Mouse (Mus musculus): ENCODE measurements around the gene Slc25a17.

Gene Slc25a17

DNA sequence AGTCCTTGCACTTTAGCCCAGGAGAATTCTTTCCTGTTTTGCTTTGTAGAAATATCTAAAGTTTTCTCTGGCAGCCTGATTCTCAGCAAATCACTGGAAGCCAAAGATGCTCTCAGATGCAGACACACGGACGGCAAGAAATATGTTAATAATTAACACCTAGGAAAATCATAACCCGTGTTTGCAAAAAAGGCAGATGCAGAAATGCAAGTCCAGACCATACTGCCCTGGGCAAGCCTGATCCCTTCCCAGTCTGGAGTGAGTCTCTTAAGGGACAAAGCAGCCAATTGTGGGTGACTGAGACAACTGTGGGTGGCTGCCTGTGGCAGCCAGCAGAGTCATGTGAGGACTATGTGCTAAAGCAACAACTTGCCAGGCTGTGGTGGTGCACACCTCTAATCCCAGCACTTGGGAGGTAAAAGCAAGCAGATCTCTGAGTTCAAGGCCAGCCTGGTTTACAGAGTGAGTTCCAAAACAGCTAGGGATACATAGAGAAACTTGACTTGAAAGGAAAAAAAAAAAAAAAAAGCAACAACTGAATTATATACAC is 60.0 kb downstream of the Slc25a17 start:
- DNase-seq, result peak; percentile 23 to 24

- DNase-seq, result no peak
These were observed 61.1 kb downstream of the Slc25a17 start for GRCm38 (mm10) chr15:81299549-81299948.

DNA sequence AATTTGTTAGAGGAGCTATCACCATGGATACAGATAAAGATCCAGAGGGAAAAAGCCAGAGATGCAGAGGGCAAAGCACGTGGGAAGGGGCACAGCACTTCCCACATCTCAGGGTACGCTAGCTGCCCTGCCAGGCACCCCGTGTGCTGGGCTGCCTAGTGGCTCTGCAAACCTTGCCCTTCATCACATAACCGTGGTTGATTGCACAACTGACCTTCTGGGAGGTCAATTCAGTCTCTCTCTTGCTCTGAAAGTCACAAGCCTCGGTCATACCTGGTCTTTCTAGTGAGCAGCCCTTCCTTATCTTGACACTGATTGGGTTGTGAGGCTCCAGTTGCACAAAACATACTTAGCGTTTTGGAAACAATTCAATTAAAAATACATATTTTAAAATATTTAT is 62.4 kb downstream of the Slc25a17 start:
- no peak for DNase-seq

DNA sequence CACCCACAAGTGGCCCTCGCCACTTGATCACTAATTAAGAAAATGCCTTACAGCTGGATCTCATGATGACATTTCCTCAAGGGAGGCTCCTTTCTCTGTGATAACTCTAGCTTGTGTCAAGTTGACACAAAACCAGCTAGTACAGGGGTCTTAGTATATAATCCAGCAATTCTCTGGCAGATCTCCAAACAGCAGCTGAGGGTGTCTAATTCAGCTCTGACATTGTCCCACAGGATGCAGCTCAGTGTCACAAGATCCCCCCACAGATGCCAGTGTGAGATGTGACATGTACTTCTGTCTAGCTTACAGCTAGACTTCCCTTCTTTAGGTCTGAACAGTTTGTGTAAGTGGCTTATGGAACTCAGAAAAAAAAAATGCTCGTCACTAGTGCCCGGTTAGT is 63.1 kb downstream of the Slc25a17 start:
- DNase-seq, result no peak

DNA sequence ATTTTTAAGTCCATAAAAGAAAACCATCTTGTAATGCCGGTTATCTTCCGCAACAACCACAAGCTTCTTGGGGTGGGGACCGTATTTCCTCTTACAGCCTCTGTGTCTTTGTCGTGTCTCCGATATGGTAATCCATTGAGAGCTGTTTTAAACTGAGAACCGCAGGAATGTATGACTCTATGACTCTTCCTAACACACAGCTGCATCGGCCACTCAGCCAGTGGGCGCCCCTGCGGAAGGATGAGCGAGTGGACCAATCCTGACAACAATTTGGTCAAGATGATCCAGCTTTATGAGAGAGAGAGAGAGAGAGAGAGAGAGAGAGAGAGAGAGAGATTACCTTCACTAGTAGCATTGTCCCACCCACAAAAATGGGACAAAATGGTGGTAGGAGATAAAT is 65.7 kb downstream of the Slc25a17 start:
- DNase-seq, result no peak

DNA sequence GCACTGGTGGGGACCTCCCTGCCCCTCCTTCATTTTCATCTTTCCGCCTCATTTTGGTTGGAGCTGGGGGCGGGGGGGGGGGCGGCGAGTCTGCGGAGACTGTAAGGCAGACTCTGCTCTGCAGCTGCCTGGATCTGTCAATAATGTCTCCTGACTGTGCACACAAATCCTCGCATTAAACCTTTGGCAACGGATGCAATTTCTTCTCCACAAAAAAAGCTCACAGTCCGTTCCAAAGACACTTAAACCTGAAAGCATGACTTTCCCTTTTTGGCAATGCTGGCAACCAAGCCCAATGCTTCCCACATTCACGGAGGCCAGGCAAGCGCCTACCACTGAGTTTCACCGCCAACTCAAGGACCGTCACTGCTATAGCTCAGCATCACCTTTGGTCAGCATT is 66.2 kb downstream of the Slc25a17 start:
- DNase-seq, result no peak

DNA sequence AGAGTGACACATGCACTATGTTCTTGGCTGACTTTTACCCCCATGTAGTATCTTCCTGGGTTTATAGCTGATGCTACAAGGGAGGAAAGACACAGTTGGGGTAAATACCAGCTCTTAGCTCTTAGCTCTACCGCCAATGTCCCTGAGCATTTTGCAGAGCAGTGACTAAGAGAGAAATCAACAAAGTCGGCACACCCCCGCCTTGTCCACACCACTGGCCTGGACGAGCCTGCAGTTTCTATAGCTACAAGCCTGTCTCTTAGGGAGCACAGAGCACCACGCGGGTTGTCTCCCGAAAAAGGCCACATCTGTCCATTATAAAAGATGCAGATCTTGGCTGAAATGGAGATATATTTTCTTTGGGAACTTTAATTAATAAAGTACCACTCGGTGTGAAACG is 69.9 kb downstream of the Slc25a17 start:
- no peak for DNase-seq

DNA sequence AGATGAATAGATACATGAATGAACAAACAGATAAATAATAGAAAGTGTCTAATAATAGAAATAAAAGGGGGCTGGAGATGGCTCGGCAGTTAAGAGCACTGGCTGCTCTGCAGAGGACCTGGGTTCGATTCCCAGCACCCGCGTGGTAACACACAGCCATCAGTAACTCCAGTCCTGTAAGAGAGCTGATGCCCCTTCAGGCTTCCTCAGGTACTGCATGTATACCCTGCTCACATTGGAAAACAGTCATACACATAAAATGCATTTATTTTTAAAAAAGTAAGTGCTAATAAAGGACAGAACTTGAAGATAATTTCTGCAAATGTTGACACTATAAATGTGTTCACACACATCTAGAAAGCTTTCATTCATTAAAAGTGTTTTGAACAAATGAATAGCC is 70.4 kb downstream of the Slc25a17 start:
- DNase-seq, result peak; percentile 17 to 27

DNA sequence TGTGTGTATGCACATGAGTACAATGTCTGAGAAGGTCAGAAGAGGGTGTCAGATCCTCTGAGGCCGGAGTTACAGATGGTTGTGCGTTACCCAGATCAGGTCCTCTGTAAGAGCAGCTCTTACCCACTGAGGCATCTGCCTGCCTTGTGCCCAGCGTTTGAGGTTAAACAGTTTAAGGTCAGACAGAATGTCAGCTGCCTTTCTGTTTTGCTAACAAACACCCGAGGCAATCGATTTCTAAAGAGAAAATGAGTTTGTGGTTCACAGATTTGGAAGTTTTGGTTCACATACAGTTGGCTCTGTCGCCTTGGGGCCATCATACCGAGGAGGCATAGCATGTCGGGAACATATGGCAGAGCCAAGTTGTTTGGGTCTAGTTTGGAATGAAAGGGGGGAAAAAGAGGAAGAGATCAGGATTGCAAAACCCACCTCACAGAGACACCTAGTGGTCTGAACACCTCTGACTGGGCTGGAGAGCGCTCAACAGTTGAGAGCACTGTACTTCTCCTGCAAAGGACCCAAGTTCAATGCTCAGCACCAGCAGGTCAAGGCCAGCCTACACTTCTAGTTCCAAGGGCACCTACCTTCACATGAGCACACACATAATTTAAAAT is 76.4 kb downstream of the Slc25a17 start:
- DNase-seq, result no peak

DNA sequence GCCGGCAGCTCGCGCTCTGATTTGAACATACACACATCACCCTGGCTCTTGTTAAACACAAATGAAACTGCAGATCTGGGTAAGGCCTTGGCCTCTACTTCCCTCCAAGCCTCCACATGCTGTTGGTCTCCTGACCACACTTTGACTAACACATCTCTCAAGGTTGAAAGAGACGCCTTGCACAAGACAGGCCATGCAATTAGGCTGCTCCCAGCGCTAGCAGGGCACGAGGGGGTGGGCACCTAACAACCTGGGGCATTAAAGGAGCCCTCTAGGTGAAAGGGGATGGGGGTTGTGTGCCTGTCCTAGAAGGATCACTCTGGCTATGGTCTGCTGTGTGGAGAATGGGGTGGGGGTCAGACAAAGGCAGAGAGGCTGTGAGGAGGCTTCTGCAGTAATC is 81.9 kb downstream of the Slc25a17 start:
- DNase-seq, result no peak

GRCm38 (mm10) chr15:81277928-81278327 is 82.7 kb downstream of the Slc25a17 start:
- DNase-seq, result no peak

GRCm38 (mm10) chr15:81273361-81273760 is 87.3 kb downstream of the Slc25a17 start:
- no peak for DNase-seq

DNA sequence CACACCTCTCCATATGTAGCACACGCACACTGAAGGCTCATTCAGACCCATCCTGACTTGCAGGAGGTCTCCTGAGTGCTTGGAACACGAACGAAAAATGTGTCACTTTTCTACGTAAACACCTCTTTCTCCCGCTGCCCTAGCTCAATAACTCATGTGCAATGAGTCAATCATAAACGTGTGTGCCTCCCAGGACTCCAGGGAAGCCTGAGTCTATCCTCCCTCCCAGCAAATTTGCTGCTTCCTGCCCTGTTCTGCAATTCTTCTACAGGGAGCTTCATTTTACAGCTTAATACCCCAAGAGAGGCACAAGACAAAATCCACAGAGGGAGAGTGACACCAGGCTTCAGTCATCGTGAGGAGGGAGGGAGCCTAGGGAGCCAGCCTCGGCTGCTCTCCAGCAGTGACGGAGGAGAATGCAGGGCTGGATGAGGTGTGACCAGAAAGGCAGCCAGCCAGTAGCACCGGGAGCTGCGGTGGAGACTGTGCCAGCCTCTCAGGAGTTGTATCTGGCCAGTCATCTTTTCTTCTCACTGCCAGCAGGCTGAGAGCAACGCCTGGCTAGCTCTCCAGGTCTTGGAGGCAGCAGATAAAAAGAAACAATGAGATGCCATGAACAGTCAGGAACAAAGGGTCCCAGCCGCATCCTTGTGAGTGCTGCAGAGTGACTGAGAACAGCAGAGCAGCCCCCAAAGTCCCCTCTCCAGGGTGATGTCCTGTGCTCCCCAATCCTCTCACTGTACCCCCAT is 88.1 kb downstream of the Slc25a17 start:
- no peak for DNase-seq

Measured in B cell, adult 2 months (primary cell).